Mouse (Mus musculus) c-Kit-positive CD71-positive TER-119-positive erythroid progenitor cells, embryonic 14.5 days (primary cell): Measurements from ENCODE around the gene Gabpb1.

Source experiments
- DNase-seq: peaks from one replicate; pipeline ENCODE4 v3.0.0-alpha.2; 2013; ENCODE audit warnings: low spot score

Gene Gabpb1

DNA sequence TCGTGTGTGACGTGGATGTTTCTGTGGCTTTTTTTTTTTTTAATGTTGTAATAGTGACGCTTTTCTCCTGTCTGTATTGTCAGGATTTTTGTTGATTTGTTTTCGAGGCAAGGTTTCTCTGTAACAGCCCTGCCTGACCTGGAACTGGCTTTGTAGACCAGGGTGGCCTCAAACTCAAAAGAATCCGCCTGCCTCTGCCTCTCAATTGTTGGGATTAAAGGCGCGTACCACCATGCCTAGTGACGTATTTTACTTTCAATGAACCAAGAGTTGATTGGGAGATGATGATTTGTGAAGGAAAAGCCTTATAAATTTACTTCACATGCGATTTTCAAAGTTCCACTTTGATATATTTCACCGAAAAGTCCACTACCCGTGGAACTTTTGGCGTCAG lies at the start of gene Gabpb1:
TSS of gene Gabpb1 (minus strand) at position 216 of the 394 bp plus-strand sequence.
- DNase-seq, result no peak

DNA sequence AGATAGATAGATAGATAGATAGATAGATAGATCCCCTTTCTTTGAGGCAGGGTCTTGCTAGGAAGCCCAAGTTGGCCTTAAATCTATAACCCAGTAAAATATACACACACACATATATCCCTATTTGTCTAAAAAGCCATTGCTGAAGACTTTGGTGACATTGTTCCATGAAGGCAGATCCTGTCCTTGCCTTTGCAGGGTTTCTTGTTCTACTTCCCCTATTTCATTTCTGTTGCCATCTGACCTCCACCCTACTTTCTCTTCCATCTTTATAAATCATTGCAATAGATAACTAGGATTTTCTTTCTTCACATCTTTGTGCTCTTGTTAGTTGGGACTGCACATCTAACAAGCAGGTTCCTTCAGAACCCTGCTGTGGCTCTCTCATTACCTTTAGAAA lies 36.8 kb upstream of the Gabpb1 start:
- DNase-seq, result no peak

DNA sequence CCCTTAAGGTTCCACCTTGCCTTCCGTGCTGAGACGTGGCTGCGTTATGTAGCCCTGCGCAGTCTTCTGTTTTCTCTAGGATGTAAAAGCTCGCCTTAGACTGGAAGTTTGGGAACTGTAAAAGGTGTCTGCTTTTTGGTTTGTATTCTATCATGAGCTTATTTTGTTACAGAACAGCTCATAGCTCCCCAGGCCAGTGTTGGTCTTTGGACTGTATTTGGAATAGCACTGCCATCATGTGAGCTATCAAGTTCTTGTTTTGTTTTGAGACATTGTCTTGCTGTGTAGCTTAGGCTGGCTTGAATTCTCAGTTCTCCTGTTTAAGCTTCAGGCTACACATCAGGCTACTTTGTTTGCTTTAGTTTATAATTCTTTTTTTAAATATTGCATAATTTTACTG lies 36.4 kb upstream of the Gabpb1 start:
- no peak for DNase-seq

DNA sequence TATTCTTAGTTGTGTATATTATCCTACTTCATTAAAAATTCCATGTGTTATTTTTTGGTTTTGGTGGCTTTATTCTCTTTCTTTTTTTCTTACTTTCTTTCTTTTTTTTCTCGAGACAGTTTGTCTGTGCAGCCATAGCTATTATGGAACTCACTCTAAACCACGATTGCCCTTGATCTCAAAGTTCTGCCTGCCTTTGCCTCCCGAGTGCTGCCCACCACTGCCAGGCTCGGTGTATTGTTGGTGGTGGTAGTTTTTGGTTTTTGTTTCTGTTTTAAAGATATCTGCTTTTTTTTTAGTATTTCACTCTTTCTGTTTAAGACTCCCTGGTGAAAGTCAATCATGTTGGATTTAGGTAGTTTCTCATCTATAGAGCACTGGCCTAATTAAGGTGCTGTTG lies 32.2 kb upstream of the Gabpb1 start:
- no peak for DNase-seq

DNA sequence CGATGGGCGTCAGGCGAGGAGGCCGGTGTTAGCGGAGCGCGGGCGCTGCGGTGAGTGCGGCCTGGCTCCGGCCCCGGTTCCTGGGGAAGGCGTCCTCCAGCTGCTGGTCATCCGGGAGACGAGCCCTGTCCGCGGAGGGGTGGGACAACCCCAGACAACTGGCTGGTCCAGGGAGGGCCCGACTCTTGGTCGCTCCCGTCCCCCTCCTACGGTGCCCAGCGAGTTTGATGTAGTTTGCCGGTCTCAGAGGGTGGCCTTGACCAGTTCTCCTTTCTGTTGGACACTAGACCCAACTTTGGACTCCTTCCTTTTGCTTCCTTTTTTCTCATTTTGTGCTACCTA lies 31.3 kb upstream of the Gabpb1 start:
- no peak for DNase-seq

DNA sequence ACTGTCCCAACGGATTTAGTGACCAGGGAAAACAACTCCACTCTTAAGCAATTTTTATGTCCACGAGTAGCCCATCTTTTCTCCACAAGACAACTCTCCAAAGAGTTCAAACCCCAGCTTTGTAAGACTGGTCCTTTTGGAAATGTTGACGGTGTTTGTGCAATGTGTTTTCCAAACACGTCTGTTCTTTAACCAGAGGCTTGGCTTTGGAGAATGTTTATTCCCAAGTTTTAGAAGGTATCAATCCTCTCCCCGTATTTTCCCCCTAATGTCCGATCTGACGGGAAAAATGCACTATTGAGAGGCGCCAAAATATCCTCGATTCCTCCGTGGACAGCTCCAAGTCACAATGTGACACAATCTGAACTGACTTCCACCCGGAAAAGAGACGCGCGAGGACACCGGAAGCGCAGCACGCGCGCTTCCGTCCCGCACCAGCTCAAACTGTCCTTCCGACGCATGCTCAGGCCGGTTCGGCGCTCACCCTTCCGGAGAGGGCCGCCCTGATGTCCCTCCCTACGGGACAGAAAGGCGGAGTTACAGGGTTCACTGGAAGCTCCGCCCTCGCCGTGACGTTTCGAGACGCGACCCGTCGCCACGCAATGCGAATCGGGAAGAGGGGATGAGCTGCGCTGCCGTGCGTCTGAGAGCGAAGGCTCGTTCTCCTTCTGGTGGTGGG lies 30.8 kb upstream of the Gabpb1 start, which contains the start of gene Usp8:
TSS of gene Usp8 (plus strand) at position 570 of the 679 bp plus-strand sequence.
- peak; percentile 98 for DNase-seq

DNA sequence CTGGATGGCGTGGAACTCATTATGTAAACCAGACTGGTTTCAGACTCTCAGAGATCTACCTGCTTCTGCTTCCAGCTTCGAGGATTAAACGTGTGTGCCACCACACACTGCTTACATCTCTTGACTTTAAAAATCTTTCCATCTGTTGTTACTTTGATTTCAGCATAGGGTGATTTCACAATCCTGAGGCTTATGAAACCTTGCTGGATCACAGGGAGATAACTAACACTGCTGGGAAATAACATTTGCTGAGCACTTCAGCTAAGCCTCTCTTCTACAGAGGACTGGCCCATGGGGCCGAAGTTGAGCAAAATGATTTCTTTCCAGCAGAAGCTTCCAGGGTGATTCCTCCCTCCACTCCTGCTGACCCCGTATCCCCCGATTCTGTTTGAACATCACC lies 19.1 kb upstream of the Gabpb1 start:
- DNase-seq, result no peak

DNA sequence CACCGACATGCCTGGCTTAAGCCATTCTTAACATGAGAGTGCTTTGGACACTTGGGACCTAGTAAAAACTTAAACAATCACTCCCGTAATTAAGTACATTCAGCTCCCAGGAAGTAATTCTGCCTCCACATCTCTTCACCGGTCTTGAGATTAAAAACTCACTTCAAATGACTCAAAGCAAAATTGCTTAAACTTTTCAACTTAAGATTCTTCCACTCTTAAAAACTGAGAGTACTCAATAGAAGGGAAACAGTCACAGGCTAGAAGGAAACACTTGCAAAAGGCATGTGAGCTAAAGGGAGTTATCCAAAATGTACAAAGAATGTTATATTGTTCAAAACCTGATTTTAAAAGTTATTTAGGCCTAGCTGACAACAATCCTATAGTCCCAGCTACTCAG lies 15.2 kb upstream of the Gabpb1 start:
- DNase-seq, result no peak

DNA sequence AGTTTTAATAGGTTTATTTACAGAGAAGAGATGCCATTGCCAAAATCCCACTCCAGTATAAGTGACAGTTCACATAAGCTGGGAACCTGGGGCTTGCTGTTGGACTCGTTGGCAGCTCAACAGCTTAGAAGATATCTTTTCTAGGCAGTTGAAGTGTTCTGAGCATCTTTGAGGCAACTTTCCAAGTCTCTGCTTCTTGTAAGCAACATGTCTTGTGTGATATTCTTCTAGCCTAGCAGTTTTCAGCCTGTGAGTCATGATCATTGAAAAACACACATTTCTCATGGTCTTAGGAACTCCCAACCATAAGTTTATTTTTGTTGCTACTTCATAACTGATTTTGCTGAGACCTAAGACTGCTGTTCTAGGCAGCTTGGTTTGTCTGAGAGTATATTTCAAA lies 6.8 kb upstream of the Gabpb1 start:
- no peak for DNase-seq

DNA sequence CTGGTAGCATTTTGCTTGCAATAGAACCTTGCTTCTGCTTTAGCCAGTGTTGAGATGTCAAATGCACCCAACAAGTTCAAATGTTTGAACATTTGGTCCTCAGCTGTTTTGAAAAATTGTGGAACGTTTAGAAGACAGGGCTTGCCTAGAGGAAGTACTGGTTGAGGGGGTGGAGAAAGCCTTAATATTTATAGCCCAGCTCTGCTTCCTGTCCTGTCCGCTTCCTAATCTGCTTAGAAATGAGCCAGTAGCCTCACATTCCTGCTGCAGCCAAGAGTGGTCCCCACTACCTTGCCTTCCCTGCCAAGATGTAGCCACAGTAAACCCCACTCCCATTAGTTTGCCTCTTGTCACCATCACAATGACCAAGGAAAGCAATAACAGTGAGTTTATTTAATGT lies 6.2 kb upstream of the Gabpb1 start:
- DNase-seq, result no peak

DNA sequence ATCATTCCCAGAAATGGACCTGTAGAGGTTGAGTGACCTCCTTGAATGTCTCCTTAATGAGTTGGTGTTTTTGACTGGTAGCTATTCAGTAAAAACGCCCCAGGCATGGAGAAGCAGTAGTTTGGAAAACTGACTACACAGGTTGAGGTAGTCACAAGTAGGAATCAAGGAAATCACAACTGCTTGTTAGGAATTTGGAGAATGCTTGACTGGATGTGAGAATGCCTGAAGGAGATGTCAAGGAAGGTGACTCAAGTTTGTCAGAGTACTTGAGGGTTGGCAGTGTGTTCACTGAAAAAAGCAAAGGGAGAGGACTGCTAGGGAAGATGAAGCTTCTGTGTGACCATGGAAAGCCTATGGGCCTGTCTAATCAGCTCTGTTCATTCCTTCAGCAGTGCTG lies 1.2 kb upstream of the Gabpb1 start:
- DNase-seq, result no peak

DNA sequence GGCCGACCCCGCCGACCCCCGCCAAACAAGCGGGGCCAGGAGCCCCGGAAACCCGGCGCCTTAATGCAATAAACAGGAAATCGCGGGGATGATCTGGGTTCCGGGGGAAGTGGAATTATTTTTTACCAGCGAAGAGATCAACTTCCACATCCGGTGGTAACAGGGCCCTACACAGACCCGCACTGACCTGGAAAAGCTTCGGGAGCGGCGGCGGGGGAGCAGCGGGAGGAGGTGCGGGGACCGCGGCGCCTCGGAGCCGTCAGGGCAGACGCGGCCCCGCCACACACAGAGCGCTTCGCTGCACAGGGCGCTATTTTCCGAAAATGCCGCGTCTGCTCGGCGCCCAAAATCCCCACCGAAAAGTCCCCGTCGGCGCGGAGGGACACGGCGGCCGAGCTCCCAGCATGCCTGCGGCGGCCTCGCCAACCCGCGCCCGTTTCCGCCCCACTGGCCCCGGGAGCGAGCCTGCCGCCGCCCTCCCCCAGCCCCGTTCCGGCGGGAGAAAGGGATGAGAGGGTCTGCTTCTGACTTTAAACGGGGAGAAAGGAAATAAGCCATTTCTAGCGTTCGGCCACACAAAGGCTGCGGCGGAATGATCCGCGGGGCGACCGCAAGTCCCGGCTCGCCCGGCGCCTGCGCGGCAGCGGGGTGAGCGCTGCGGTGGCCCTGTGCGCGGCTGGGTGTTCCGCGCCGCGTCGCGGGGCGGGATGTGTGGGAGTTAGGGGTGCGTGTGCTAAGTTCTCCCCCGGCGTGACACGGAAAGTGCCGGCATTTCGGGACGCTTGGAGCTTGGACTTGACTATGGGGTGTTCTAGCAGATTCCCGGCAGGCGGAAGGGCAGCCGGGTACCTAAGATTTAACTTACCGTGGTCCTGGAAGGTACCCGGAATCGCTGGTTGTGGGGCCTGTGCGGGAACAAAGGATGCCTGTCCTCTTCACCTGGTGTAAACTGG lies 692 bp downstream of the Gabpb1 start:
- DNase-seq, result peak; percentile 78

DNA sequence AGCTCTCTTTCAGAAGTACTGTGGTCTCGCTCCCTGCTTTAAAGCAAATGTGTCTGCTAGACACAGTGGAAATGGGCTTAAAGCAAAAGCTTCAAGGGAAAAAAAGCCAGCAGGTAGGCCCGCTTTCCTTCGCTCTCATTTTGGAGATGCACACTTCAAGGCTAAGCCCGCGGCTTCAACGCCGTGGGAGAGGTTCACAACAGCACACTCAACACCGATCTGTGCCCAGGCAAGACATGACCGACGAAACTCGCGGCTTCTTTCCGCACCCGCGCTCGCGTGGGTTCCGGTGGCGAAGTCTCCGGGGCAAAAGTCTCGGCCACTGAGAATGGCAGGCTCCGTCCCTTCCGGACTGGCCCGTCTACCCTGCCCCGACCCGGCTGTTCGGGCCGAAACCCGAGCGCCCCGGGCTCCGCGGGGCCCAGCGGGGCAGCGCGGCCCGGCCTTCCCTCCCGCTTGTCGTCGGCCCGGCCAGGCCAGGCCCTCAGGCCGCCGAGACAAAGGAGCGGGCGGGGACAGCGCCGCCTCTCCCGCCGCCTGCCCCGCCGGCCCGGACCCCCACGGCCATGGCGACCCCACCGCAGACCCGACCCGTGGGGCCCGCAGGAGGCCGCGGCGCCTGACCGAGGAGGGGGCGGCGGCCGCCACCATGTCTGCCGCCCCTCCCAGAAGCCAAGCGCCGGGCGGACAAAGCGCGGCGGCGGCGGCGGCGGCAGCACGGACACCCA lies 1.5 kb downstream of the Gabpb1 start:
- DNase-seq, result peak; percentile 47

DNA sequence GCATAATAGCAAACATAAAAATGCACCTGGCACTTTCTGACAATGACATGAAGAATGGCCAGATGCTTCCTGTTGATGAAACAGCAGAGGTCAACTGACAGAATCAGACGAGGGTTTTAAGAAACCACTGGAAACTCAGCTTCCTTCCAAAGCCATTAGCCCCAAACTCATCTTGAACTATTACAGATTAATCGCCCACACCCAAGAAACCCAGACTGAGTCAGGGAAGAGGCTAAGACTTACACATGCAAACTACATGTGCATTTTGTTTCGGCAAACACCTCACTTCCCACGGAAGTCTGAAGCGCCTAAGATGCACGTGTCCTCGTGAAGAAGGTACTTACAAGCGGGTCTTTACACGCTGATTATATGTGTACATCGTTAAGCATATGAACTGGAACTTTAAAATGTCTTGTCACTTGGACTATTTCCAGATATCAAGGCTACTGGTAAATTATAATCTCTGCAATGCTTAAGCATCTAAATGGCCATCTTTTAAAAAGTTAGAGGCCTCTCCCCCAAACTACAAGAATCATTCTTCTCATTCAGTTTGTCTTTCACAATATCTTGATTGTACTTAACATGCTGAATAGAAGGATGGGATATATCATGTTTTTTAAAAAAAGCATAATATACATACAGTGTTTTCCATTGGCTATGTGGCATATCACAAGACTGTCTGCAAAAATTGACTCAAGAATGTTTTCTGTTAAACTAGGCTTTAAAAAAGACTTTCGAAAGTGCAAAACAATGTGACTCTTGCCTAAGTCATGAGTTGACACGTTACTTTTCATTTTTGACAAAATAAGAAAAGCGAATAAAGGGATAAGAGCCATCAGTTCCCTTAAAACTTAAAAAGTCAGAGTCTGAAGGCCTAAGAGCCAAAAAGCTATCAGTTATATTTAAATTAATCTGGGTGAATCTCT lies 2.6 kb downstream of the Gabpb1 start:
- DNase-seq, result peak; percentile 21

DNA sequence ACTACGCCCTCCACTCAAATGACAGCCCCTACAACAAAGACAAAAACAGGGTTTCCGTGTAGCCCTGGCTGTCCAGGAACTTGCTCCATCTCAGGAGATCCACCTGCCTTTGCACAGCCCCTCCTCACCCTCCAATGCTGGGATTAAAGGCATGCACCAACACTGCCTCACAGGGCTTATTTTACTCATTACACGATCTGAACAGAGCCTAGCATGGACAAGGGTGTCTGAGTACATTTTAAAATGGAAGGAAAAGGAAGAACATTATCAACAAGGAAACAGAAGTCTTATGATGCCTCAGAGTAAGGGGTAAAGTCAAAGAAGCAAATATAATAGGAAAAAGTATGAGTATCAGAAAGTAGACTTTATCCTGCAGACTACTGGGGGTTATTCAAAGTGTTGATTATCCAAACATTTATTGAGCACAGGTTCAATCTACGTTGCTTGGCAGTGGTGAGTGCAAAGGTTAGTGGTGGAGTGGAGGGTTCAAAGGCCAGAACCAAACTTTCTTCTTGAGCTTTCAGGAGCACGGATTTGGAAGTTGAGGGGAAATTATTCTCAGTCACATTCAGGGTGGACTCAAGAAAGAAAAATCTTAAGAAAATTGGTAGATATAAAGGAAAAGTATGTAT lies 7.4 kb downstream of the Gabpb1 start:
- no peak for DNase-seq

DNA sequence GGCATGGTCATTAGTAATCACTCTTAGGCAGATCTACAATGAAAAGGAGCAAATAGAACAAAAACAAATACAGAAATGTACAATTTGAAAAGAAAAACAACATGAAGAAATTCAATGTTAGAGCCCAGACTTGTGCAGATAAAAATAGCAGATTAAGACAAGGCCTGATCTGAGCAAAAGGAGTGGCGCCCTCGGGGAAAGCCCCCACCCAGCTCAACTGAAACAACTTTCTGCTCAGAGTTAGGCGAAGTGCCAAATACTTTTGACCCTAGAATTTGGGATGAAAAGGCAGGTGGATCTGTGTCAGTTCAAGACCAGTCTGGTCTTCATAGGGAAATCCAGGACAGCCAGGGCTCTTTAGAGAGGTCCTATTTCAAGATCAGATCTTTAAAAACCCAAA lies 10.2 kb downstream of the Gabpb1 start:
- DNase-seq, result no peak

DNA sequence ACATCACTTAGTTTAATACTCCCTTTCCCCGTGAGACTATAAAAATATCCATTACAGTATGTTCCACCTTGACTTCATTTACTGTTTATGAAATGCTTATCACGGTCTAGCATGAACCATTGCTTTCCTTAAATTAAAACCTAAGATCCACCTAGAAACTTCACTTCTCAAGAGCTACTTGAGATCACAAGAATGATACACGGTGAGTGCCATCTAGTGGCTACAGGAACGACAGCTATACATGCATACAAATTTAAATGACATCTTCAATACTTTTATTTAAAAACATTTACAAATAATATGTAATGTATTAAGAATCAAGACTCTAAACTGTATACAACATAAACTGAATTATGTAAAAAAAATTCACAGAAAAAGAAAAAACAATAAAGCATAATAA lies 12.7 kb downstream of the Gabpb1 start:
- DNase-seq, result peak; percentile 37

DNA sequence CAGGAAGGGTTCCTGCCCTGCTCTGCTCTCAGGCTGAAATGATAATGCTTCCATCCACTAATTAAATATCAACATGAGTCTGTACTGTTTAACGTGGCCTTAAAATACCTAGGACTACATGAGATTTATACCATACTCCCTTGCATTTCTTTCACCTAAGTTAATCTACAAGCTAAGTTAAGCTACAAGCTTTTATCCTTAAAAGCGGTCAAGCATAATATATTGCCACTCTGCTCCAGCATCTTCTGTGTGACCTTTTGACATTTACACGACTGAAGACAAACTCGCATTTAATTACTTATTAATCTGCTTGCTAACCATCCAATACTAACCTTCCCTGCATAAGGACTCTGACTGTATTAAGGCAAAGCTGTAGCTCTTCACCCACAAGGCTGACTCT lies 23.2 kb downstream of the Gabpb1 start:
- no peak for DNase-seq

DNA sequence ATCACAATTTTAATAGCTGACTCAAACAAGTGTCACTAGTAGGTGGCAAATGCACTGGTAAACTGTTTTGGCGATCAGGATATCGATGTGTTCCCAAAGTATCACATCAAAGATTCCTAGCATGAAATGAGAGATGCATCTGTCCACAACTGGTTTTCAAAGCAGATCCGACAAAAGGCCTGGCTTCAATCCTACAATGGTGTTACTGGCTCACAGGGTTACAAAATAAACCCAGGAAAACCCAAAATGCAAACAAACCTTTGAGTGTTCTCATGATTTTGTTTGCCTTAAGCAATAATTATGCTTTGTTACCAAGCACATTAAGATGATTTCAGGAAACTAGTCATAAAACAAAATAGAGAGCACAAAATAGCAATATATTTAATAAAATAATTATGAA lies 28.4 kb downstream of the Gabpb1 start:
- DNase-seq, result no peak

DNA sequence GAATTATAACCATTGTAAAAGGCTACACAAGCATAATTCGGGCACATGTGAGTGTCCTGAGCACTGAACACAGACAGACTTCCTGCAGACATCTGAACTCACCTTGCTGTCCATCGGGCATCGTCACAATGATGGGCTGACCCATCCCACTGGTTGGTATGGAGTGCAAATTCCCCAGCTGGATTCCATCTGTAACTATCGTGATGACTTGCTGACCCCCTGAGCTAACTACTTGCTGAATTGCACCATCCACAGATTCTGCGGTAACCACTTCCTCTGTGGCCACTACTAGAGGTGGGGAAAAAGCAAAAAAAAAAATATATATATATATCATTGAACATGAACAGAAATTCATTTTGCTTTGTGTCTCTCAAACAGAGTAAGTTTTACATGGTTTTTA lies 29.7 kb downstream of the Gabpb1 start:
- DNase-seq, result no peak

DNA sequence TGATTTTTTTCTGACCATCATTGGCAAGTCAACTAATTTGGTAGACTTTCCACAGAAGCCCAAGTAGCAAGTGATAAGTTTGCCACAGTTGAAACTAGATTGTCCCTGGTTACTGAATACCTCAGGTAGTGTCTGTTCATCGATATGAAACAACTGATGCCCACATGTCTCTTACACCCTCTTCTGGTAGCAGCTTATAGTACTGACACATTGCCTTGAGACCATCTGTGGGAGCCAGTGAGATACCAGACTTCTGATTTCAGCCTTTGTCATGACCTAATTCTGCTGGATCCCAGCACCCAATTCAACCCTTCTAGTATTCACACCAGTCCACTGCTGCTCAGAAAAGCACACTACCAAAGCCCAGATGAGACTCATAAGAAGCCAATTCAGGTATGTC lies 31.4 kb downstream of the Gabpb1 start:
- no peak for DNase-seq
